Mouse (Mus musculus) ES-E14 (cell line): ENCODE data around the gene Mvp. TPM values are rescaled to one million over a fixed set of nuclear protein-coding genes. Genes with fewer than 3 reads are reported as not detected.

ENCODE experiments used
- DNase-seq: peaks from one replicate; pipeline ENCODE4 v3.0.0-alpha.2; 2013; ENCODE audit warnings: low read depth, low spot score
- H3K27ac ChIP-seq: 2 replicates; pipeline ENCODE4 v1.5.1; 2012; ENCODE audit warnings: low read depth, mild to moderate bottlenecking, low read length, moderate library complexity, mixed read lengths; ENCODE audit not compliant: poor library complexity, insufficient read depth, severe bottlenecking
- H3K36me3 ChIP-seq: 2 replicates; pipeline ENCODE4 v1.6.1; 2012; ENCODE audit warnings: mild to moderate bottlenecking, low read length, moderate library complexity, mixed read lengths; ENCODE audit not compliant: control insufficient read depth, poor library complexity, insufficient read depth, severe bottlenecking
- H3K4me1 ChIP-seq, 2 experiments: fragments of 150-350 bp in 1 of 2; sonication (generic) in 1 of 2; 2 replicates each; pipeline ENCODE4 v1.6.1; 2012; ENCODE audit warnings: low read length in 2 of 2, mild to moderate bottlenecking in 1 of 2, mixed read lengths in 1 of 2; ENCODE audit not compliant: control insufficient read depth in 2 of 2, insufficient read depth in 2 of 2, poor library complexity in 1 of 2
- H3K4me3 ChIP-seq, 2 experiments: fragments of 150-350 bp in 1 of 2; sonication (generic) in 1 of 2; 2 replicates each; pipeline ENCODE4 v1.5.1; 2012; ENCODE audit warnings: low read length in 2 of 2, low read depth in 1 of 2, mild to moderate bottlenecking in 1 of 2, mixed read lengths in 1 of 2; ENCODE audit not compliant: insufficient read depth in 1 of 2, poor library complexity in 1 of 2, severe bottlenecking in 1 of 2
- H3K9ac ChIP-seq: 2 replicates; pipeline ENCODE4 v1.6.1; 2012; ENCODE audit warnings: low read depth, mild to moderate bottlenecking, low read length, mixed read lengths; ENCODE audit not compliant: poor library complexity, insufficient read depth, severe bottlenecking
- H3K9me3 ChIP-seq: fragments of 150-350 bp; sonication (generic); 2 replicates; pipeline ENCODE4 v1.6.1; 2012; ENCODE audit warnings: low read depth, mild to moderate bottlenecking, low read length; ENCODE audit not compliant: control insufficient read depth, insufficient read depth
- CHD2 ChIP-seq: IDR thresholded peaks from 2 replicates; pipeline ENCODE4 v1.6.1; 2014; ENCODE audit warnings: mild to moderate bottlenecking, low read depth, low read length, inconsistent platforms
- HCFC1 ChIP-seq: IDR thresholded peaks from 2 replicates; pipeline ENCODE4 v1.6.1; 2012; ENCODE audit warnings: low read length, inconsistent platforms, borderline replicate concordance; ENCODE audit not compliant: insufficient read depth
- MAFK ChIP-seq: IDR thresholded peaks from 2 replicates; pipeline ENCODE4 v1.6.1; 2014; ENCODE audit warnings: mild to moderate bottlenecking, low read depth, low read length, inconsistent platforms; ENCODE audit not compliant: insufficient read depth
- ZC3H11A ChIP-seq: IDR thresholded peaks from 2 replicates; pipeline ENCODE4 v1.6.1; 2012; ENCODE audit warnings: low read depth, mild to moderate bottlenecking, inconsistent platforms, low read length, borderline replicate concordance
- ZNF384 ChIP-seq: IDR thresholded peaks from 2 replicates; pipeline ENCODE4 v1.6.1; 2012; ENCODE audit warnings: low read depth, low read length, inconsistent platforms
- in situ Hi-C, 2 experiments: fragments of 600-800 bp; cut with MboI; formaldehyde crosslinking; loops; one replicate each; pipeline ENCODE4 v1.15.1; 2025; ENCODE audit warnings: low sequenced_read_pairs in 2 of 2, inconsistent platforms in 1 of 2; ENCODE audit not compliant: unreplicated experiment in 2 of 2
- total RNA-seq: library from RNA; depleted of rRNA; stranded (reverse); fragments of 300-350 nt; gene quantifications from 2 replicates; pipeline ENCODE4 v1.2.3, GENCODE M21; 2012

Gene Mvp
- total RNA-seq, 1 experiment, result 56.0 TPM

DNA sequence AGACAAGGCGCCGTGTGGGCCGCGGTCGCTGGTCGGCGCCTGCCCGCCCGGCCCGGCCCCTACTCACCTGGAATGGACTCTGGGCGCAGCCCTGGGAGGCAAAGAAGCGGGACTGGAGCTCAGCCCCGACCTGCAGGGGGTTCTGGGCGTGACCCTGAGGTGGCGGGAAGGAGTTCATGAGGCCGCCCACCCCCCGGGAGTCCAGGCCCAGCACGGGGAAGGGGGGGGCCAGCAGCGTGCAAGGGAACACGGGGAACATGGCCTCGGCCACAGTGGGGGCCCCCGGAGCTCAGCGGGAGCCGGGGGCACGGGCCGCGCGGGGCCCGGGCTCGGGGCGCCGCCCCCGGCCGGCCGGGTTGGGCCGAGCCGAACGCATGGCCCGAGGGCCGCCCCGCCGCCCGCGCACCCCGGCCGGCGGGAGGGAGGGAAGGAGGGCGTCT, 11.8 kb upstream of the Mvp start:
- Histone ChIP-seq H3K9ac (peak overlapping the region; percentile 90), H3K4me3 (peak overlapping the region; percentile 87 to 89), H3K9me3 (no peaks in the 10 kb centered on the region), H3K27ac (peak overlapping the region; percentile 99), H3K36me3 (peaks cover 53% of the 10 kb centered on the region), H3K4me1 (peaks cover 9 to 12% of the 10 kb centered on the region in 2 experiments; a peak in 2 of 4 replicates)
- DNase-seq, result no peak
- TF ChIP-seq ZC3H11A, result no peak
- no peak for TF ChIP-seq HCFC1
- no peak for TF ChIP-seq MAFK
- no peak for TF ChIP-seq CHD2
- no peak for TF ChIP-seq ZNF384
- in situ Hi-C loops, result no loop called here

DNA sequence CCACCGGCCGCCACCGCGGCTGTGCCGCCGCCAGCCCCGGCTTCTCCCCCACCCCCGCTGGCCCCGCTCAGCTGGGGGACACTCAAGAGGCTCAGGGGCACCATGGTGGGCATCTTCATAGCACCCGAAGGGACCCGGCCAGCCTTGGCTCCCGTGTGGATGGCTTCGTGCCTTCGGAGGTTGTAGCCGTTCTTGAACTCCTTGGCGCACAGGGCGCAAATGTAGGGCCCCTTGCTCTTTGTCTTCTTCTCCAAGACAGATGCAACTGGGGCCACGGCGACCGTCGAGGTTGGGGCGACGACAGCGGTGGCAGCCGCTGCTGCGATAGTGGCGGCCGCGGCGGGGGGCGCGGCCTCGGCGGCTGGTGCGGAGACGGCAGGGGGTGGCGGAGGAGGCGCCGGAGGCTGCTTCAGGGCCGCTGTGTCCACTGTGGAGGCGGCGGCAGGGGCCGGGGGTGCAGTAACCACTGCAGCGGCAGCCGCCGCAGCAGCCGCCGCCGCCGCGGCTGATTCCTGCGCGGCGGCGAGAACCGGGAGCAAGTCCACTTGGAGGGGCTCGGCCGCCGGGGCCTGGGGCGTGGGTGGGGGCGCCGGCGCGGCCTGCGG, 11.2 kb upstream of the Mvp start:
- H3K9me3 ChIP-seq, result no peaks in the 10 kb centered on the region
- H3K4me1 ChIP-seq, result peaks cover 9 to 12% of the 10 kb centered on the region in 2 experiments; a peak in 2 of 4 replicates
- H3K4me3 ChIP-seq, result peak overlapping the region; percentile 87 to 89
- TF ChIP-seq ZC3H11A (no peak), ZNF384 (no peak), HCFC1 (no peak), MAFK (no peak), CHD2 (no peak)
- H3K27ac ChIP-seq, result peak overlapping the region; percentile 99
- in situ Hi-C loops, result no loop called here
- H3K9ac ChIP-seq, result peak overlapping the region; percentile 90
- peaks cover 50% of the 10 kb centered on the region for H3K36me3 ChIP-seq
- DNase-seq, result no peak

DNA sequence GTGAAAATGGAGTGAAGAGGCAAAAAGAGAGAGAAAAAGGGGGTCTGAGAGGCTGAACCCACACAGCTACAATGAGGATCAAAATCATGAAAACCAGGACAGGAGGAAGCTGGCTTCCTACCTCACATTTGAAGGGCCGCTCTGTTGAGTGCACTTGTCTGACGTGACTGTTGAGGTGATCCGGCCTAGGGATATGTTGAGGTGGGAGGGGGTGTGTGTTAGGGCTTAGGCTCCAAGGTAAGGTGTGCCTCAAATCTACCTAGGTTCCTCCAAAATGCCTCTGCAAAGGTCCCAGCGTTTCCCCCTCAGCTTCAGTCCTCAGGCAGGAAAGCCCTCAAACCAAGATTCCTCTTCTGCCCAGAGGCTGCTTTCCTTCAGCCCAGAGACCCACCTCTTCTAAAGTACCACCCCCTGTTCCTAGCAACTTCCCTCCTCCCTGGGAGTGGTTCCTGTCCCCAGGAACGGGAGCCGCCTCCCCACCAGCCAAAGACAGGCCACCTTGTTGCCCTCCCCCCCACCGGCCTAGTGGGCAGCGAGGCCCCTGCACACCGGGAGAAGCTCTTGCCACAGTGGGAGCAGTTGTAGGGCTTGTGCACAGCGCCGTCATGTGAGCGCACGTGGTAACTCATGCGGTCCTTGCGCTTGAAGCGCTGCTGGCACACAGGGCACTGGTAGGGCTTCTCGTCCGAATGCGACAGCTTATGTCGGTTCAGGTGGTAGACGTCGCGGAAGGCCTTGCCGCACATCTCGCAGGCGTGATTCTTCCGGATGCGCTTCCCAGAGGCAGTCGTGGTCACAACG, 10.5 kb upstream of the Mvp start:
- in situ Hi-C loops, result no loop called here
- H3K4me3 ChIP-seq, result peak overlapping the region; percentile 87 to 89

DNA sequence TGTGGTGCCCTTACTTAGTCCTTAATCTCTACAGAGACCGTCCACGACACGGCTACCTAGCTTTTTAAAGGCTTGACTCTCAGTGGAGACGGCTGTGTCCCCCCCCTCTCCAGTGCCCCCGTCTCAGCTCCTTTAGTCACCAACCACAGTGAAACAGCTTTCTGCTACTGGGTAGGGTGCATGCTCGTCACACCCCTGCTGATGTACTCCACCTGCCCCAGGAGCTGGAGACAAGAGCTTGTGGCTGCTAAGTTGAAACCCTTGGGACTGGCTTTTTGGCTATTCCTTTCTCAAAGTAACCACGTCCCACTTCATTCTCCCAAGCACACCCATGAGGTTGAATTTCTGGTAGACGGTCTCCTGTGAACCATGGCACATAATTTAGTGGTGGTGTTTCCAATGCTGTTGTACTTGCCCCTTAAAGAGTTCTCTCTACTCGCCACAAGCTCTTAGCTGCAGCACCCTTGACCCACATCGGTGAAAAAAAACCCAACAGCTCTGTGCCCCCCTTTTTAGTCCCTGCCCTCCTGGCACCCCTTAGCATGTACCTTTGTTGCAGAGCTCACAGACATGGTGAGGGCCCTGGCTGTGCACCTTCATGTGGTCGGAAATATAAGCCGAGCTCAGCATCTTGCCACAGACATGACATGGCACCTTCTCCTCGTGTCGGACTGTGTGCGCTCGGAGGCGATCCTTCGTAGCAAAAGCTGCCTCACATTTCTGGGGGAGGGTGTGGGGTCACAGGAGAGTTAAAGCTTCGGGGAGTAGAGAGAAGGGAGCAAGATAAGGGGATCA, 9.7 kb upstream of the Mvp start:
- Histone ChIP-seq H3K27ac (peak overlapping the region; percentile 99; the same call in 1 of the 2 replicates), H3K4me1 (peaks cover 9 to 11% of the 10 kb centered on the region in 2 experiments; a peak in 2 of 4 replicates), H3K4me3 (peak overlapping the region; percentile 87 to 89), H3K9me3 (no peaks in the 10 kb centered on the region), H3K9ac (peak overlapping the region; percentile 90), H3K36me3 (peaks cover 47% of the 10 kb centered on the region)
- in situ Hi-C loops, result no loop called here
- TF ChIP-seq MAFK (0 out of 2 replicates have a peak, but pooled peaks have one; percentile 44), CHD2 (no peak), ZNF384 (no peak)
- no peak for DNase-seq

More for the DNA sequence above, 10.5 kb upstream of the Mvp start:
- 0 out of 2 replicates have a peak, but pooled peaks have one; percentile 12 for TF ChIP-seq HCFC1
- no peak for TF ChIP-seq CHD2
- H3K36me3 ChIP-seq, result peaks cover 48% of the 10 kb centered on the region
- no peak for DNase-seq
- H3K9ac ChIP-seq, result peak overlapping the region; percentile 90
- H3K4me1 ChIP-seq, result peaks cover 9 to 11% of the 10 kb centered on the region in 2 experiments; a peak in 2 of 4 replicates
- H3K27ac ChIP-seq, result peak overlapping the region; percentile 99
- no peaks in the 10 kb centered on the region for H3K9me3 ChIP-seq
